29 mouse cellular contexts compared by ENCODE assay signal in genomic region chr1:88602241-88602640, GRCm38 (mm10).
DNase-seq lines count a peak whose midpoint lies in the region; ATAC-seq and TF ChIP-seq lines count a peak whose summit lies in the region.
"Had no signal": no experiment of that assay in that cellular context is flagged by ENCODE, and none has a peak within 500 bp of the region (broad histone marks: within the 10 kb centered on the region; RNA-seq: fewer than 3 reads in every experiment).

No protein-coding gene starts in this region.

- no peaks in the 10 kb centered on the region; the same call in 1 of the 2 replicates for H3K27me3 ChIP-seq in cerebellum, adult 2 months (ENCODE audit: control insufficient read depth, insufficient read depth, low read length)
- H3K27me3 ChIP-seq in forebrain, embryonic 10.5 days (ENCODE audit: poor library complexity, severe bottlenecking) = no peaks in the 10 kb centered on the region
- no peaks in the 10 kb centered on the region for H3K27me3 ChIP-seq in forebrain, embryonic 13.5 days
- H3K27me3 ChIP-seq: CH12.LX; embryonic facial prominence, embryonic 12.5 days; embryonic facial prominence, embryonic 15.5 days; forebrain, embryonic 12.5 days; heart, embryonic 12.5 days; heart, embryonic 15.5 days; hindbrain, embryonic 13.5 days; intestine, embryonic 15.5 days; Patski had no signal

- H3K9ac ChIP-seq in forebrain, embryonic 13.5 days = no peak overlapping the region
- H3K9ac ChIP-seq: embryonic facial prominence, embryonic 12.5 days; embryonic facial prominence, embryonic 15.5 days; forebrain, embryonic 12.5 days; heart, embryonic 12.5 days; heart, embryonic 15.5 days; hindbrain, embryonic 13.5 days; intestine, embryonic 15.5 days had no signal

- H3K27ac ChIP-seq in cerebellum, adult 2 months (ENCODE audit: insufficient read depth, low read length) = no peak overlapping the region
- H3K27ac ChIP-seq in forebrain, embryonic 10.5 days = 0 out of 2 replicates have a peak overlapping the region, but pooled peaks have one; percentile 12
- H3K27ac ChIP-seq in forebrain, embryonic 13.5 days = no peak overlapping the region
- H3K27ac ChIP-seq: embryonic facial prominence, embryonic 12.5 days; embryonic facial prominence, embryonic 15.5 days; forebrain, embryonic 12.5 days; heart, embryonic 15.5 days; hindbrain, embryonic 10.5 days; hindbrain, embryonic 13.5 days; intestine, embryonic 15.5 days had no signal

- no peak overlapping the region for H3K4me3 ChIP-seq in cerebellum, adult 2 months (replicated peaks; ENCODE audit: insufficient read depth, low read depth, low read length)
- H3K4me3 ChIP-seq in forebrain, embryonic 10.5 days = no peak overlapping the region
- H3K4me3 ChIP-seq in forebrain, embryonic 13.5 days = no peak overlapping the region
- H3K4me3 ChIP-seq: embryonic facial prominence, embryonic 12.5 days; embryonic facial prominence, embryonic 15.5 days; forebrain, embryonic 12.5 days; heart, embryonic 12.5 days; heart, embryonic 15.5 days; hindbrain, embryonic 10.5 days; hindbrain, embryonic 13.5 days; intestine, embryonic 15.5 days had no signal

- TF ChIP-seq CTCF in cerebellum, adult 2 months (IDR thresholded peaks at IDR 0.05; ENCODE audit: borderline replicate concordance, insufficient read depth, low read depth, low read length) = no peak

- no peaks in the 10 kb centered on the region for H3K4me1 ChIP-seq in cerebellum, adult 2 months (ENCODE audit: control insufficient read depth, insufficient read depth, low read length)
- H3K4me1 ChIP-seq in forebrain, embryonic 10.5 days = peaks cover 8% of the 10 kb centered on the region
- H3K4me1 ChIP-seq in forebrain, embryonic 13.5 days = no peaks in the 10 kb centered on the region
- H3K4me1 ChIP-seq: embryonic facial prominence, embryonic 12.5 days; forebrain, embryonic 12.5 days; heart, embryonic 12.5 days; heart, embryonic 15.5 days; hindbrain, embryonic 13.5 days; intestine, embryonic 15.5 days had no signal

- WGBS in cerebellum, adult 2 months = 51% methylated on average over 3 of the region's 3 CpGs
- WGBS in forebrain, embryonic 10.5 days = 77% methylated on average over 3 of the region's 3 CpGs
- WGBS in forebrain, embryonic 13.5 days = 78% methylated on average over 3 of the region's 3 CpGs

- ATAC-seq in forebrain, embryonic 13.5 days = no peak
- ATAC-seq: forebrain, embryonic 16.5 days; hindbrain, embryonic 16.5 days; intestine, embryonic 15.5 days; Patski had no signal

- DNase-seq in cerebellum, adult 2 months = peak; percentile 11 to 34
- DNase-seq in cerebellum, adult 8-10 months = no peak
- DNase-seq in forebrain, embryonic 10.5 days (ENCODE audit: extremely low spot score, low spot score) = no peak
- peak; percentile 22 for DNase-seq in ZHBTc4 (ENCODE audit: low read depth, low spot score)
- DNase-seq in lung, postnatal 10 days = no peak
- DNase-seq: adrenal gland, adult 2 months; adrenal gland, postnatal 14 days; B cell, adult 2 months; cerebellum, postnatal 14 days; gastrocnemius, postnatal 10 days; gastrocnemius, postnatal 36 days; heart, postnatal 10 days; heart, postnatal 36 days; kidney, adult 11 months; kidney, adult 8-10 months had no signal

- no peaks in the 10 kb centered on the region for H3K9me3 ChIP-seq in forebrain, embryonic 10.5 days
- no peaks in the 10 kb centered on the region for H3K9me3 ChIP-seq in forebrain, embryonic 13.5 days (replicated peaks)
- H3K9me3 ChIP-seq: embryonic facial prominence, embryonic 12.5 days; embryonic facial prominence, embryonic 15.5 days; forebrain, embryonic 12.5 days; G1E; heart, embryonic 15.5 days; hindbrain, embryonic 10.5 days; hindbrain, embryonic 13.5 days; intestine, embryonic 15.5 days had no signal

- no peak for TF ChIP-seq POLR2A in cerebellum, adult 2 months (IDR thresholded peaks at IDR 0.05; ENCODE audit: borderline replicate concordance, insufficient read depth, low read length)

- H3K4me2 ChIP-seq in forebrain, embryonic 13.5 days = no peak overlapping the region
- H3K4me2 ChIP-seq: embryonic facial prominence, embryonic 12.5 days; embryonic facial prominence, embryonic 15.5 days; forebrain, embryonic 12.5 days; heart, embryonic 12.5 days; heart, embryonic 15.5 days; hindbrain, embryonic 13.5 days; intestine, embryonic 15.5 days had no signal

- no peaks in the 10 kb centered on the region for H3K36me3 ChIP-seq in forebrain, embryonic 10.5 days (replicated peaks)
- no peaks in the 10 kb centered on the region for H3K36me3 ChIP-seq in forebrain, embryonic 13.5 days (ENCODE audit: poor library complexity, severe bottlenecking)
- H3K36me3 ChIP-seq: embryonic facial prominence, embryonic 12.5 days; embryonic facial prominence, embryonic 15.5 days; forebrain, embryonic 12.5 days; G1E; heart, embryonic 12.5 days; heart, embryonic 15.5 days; hindbrain, embryonic 10.5 days; hindbrain, embryonic 13.5 days; intestine, embryonic 15.5 days had no signal

Comparison
In these comparisons a context has a peak if more than half of its experiments do, and no peak if none do; other contexts are left out.
1. DNase-seq: peak in cerebellum, adult 2 months (2 of 2) and ZHBTc4 (single experiment); none in cerebellum, adult 8-10 months (single experiment), forebrain, embryonic 10.5 days (single experiment) and lung, postnatal 10 days (single experiment).